Mouse (Mus musculus): ENCODE measurements at regions not wholly inside any gene's neighbourhood (a gene's known extent, or its start where the extent isn't known, plus 50 kb on each side); places are given as distances from the start of the nearest gene placed in this dataset.
A peak's percentile ranks its signal among the peaks of the same experiment; 100 is the strongest.

GRCm38 (mm10) chr2:169237321-169237720, 281.9 kb upstream of the Zfp64 start:
- no peak for DNase-seq

GRCm38 (mm10) chr2:169234368-169235070, 279.1 kb upstream of the Zfp64 start:
- no peak for DNase-seq

GRCm38 (mm10) chr2:169233151-169234123, 278.1 kb upstream of the Zfp64 start:
- DNase-seq = no peak

GRCm38 (mm10) chr2:169222264-169222663, 266.9 kb upstream of the Zfp64 start:
- DNase-seq = no peak

GRCm38 (mm10) chr2:169221141-169221540, 265.8 kb upstream of the Zfp64 start:
- no peak for DNase-seq

- DNase-seq = no peak
Measured at GRCm38 (mm10) chr2:169215546-169216043, 260.2 kb upstream of the Zfp64 start.

GRCm38 (mm10) chr2:169214396-169214795, 259.0 kb upstream of the Zfp64 start:
- DNase-seq = no peak

GRCm38 (mm10) chr2:169213314-169213713, 257.9 kb upstream of the Zfp64 start:
- DNase-seq = peak; percentile 58

- DNase-seq = no peak
Measured at GRCm38 (mm10) chr2:169212676-169213257, 257.4 kb upstream of the Zfp64 start.

- DNase-seq = peak; percentile 14
Measured at GRCm38 (mm10) chr2:169204254-169204752, 248.9 kb upstream of the Zfp64 start.

GRCm38 (mm10) chr2:169191974-169192373, 236.6 kb upstream of the Zfp64 start:
- DNase-seq = no peak

GRCm38 (mm10) chr2:169191465-169191864, 236.1 kb upstream of the Zfp64 start:
- DNase-seq = no peak

GRCm38 (mm10) chr2:169177565-169177964, 222.2 kb upstream of the Zfp64 start:
- no peak for DNase-seq

- DNase-seq = no peak
Measured at GRCm38 (mm10) chr2:169168795-169169194, 213.4 kb upstream of the Zfp64 start.

- DNase-seq = no peak
Measured at GRCm38 (mm10) chr2:169168376-169168775, 213.0 kb upstream of the Zfp64 start.

GRCm38 (mm10) chr2:169161651-169162050, 206.3 kb upstream of the Zfp64 start:
- peak; percentile 18 for DNase-seq

GRCm38 (mm10) chr2:169158760-169159159, 203.4 kb upstream of the Zfp64 start:
- no peak for DNase-seq

GRCm38 (mm10) chr2:169158005-169158673, 202.8 kb upstream of the Zfp64 start:
- peak; percentile 8 for DNase-seq

GRCm38 (mm10) chr2:169156908-169157307, 201.5 kb upstream of the Zfp64 start:
- DNase-seq = peak; percentile 14

- no peak for DNase-seq
Measured at GRCm38 (mm10) chr2:169154881-169155280, 199.5 kb upstream of the Zfp64 start.

- no peak for DNase-seq
Measured at GRCm38 (mm10) chr2:169147655-169148054, 192.3 kb upstream of the Zfp64 start.

GRCm38 (mm10) chr2:169142224-169142623, 186.8 kb upstream of the Zfp64 start:
- DNase-seq = no peak
